Mouse (Mus musculus): ENCODE results near the gene Ier2. TPM values are rescaled to one million over a fixed set of nuclear protein-coding genes. Genes with fewer than 3 reads are reported as not detected.
A peak's percentile ranks its signal among the peaks of the same experiment; 100 is the strongest.

Ier2 gene
- polyA plus RNA-seq, 1 experiment from 2014 or later = 43.8 TPM

DNA sequence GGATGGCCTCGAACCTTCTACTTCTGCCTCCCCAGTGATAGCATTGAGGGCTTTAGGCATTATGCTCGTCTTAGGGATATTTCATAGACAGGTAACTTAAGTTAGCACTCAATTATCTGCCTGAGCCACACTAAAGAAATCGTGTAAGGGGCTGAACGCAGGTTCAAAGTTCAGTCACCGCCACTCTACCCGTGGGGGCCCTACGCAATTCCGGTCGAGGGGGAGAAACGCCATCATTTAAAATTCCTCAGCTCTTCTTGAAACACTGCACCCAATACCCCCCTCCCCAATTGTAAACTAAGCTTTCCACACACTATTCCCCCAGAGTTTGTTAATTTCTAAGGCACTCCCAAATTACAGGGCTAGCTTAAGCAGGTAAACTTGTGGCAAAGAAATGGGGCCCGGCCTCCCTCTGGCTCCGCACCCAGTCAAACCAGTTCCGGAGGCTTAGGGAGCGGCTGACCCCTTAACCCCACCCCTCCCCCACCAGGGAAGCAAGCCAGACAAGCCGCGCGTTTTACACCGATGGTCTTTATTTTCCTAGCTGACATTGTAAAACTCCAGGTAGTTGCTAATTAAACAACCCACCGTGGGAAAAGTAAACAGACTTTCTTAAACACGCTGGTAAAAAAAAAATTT is 1.7 kb downstream of the Ier2 start:
- Histone ChIP-seq H3K27ac (replicated peaks in 1 of 2; ENCODE audit: control insufficient read depth in 1 of 2, insufficient read depth in 1 of 2, low read depth in 2 of 2, low read length in 2 of 2) (peak overlapping the region; percentile 89 to 94), H3K4me1 (ENCODE audit: control insufficient read depth in 2 of 2, insufficient read depth in 2 of 2, low read length in 2 of 2) (peaks cover 23 to 52% of the 10 kb centered on the region in 2 experiments), H3K4me3 (ENCODE audit: control insufficient read depth in 1 of 2, insufficient read depth in 1 of 2, low read depth in 1 of 2, low read length in 2 of 2) (peak overlapping the region; percentile 69 to 83), H3K9ac (ENCODE audit: low read length) (peak overlapping the region; percentile 95), H3K27me3 (ENCODE audit: control insufficient read depth, insufficient read depth, low read length) (no peaks in the 10 kb centered on the region), H3K9me3 (ENCODE audit: control insufficient read depth, low read length) (no peaks in the 10 kb centered on the region), H3K4me2 (ENCODE audit: low read length) (peak overlapping the region; percentile 68), H3K36me3 (ENCODE audit: control insufficient read depth, insufficient read depth, low read length) (no peaks in the 10 kb centered on the region)
- no peak for ATAC-seq (ENCODE audit: insufficient number of reproducible peaks, insufficient read depth, low FRiP score, low read depth)
- WGBS = 1% methylated on average over 20 of the region's 20 CpGs

DNA sequence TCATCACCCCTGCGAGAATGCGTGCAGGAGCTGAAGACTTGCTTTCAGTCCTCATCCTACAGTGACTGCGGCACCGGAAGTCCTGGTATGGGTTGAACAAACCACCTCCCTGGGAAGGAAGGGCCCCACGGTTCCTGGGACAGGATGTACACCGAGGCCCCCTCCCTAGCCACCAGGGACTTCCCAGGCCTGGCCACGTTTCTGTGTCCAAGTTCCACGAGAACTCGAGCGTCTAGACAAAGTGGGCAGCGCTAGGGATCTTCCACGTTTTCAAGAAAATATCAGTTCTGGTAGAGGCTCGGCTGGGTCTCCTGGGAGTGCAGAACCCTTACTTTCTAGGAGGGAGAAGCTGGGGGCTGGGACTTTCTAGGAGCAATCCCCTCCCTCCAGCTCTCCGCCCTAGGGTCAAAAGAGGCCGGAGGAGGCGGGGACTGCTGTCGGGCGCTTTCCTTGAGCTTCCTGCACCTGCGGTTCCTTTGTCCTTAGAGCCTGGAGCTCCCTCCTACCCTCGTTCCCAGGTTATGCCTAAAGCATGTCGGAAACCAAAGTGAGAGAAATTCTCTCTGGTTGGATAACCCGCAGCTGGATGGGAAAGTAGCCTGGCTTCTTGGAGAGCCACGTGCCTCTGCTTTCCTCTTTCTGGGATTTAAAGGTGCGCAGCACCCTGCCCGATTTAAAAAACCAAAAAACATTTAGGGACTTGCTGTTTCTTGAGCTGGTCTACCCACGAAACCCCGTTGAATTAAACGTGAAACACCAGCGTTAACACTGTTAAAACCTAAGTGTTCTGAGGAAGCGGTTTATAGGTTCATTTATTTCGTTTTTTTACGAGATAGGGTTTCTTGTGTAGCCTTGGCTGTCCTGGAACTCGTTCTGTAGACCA is 2.5 kb downstream of the Ier2 start:
- whole genome bisulfite sequencing = 3% methylated on average over 33 of the region's 33 CpGs
- Histone ChIP-seq H3K4me3 (ENCODE audit: control insufficient read depth in 1 of 2, insufficient read depth in 1 of 2, low read depth in 1 of 2, low read length in 2 of 2) (peak overlapping the region; percentile 69 to 83), H3K4me2 (ENCODE audit: low read length) (peak overlapping the region; percentile 68), H3K4me1 (ENCODE audit: control insufficient read depth in 2 of 2, insufficient read depth in 2 of 2, low read length in 2 of 2) (peaks cover 28 to 54% of the 10 kb centered on the region in 2 experiments), H3K27me3 (ENCODE audit: control insufficient read depth, insufficient read depth, low read length) (no peaks in the 10 kb centered on the region), H3K9me3 (ENCODE audit: control insufficient read depth, low read length) (no peaks in the 10 kb centered on the region), H3K27ac (replicated peaks in 1 of 2; ENCODE audit: control insufficient read depth in 1 of 2, insufficient read depth in 1 of 2, low read depth in 2 of 2, low read length in 2 of 2) (peak overlapping the region; percentile 89 to 94), H3K36me3 (ENCODE audit: control insufficient read depth, insufficient read depth, low read length) (no peaks in the 10 kb centered on the region), H3K9ac (ENCODE audit: low read length) (peak overlapping the region; percentile 95)
- no peak for ATAC-seq (ENCODE audit: insufficient number of reproducible peaks, insufficient read depth, low FRiP score, low read depth)

- Histone ChIP-seq H3K4me1 (ENCODE audit: control insufficient read depth in 2 of 2, insufficient read depth in 2 of 2, low read length in 2 of 2) (peaks cover 31 to 60% of the 10 kb centered on the region in 2 experiments), H3K4me2 (ENCODE audit: low read length) (peak overlapping the region; percentile 68; the same call in 1 of the 2 replicates), H3K27ac (replicated peaks in 1 of 2; ENCODE audit: control insufficient read depth in 1 of 2, insufficient read depth in 1 of 2, low read depth in 2 of 2, low read length in 2 of 2) (peak overlapping the region in 1 of 2 experiments; percentile 94; a peak in 2 of 4 replicates), H3K9ac (ENCODE audit: low read length) (no peak overlapping the region), H3K27me3 (ENCODE audit: control insufficient read depth, insufficient read depth, low read length) (no peaks in the 10 kb centered on the region), H3K36me3 (ENCODE audit: control insufficient read depth, insufficient read depth, low read length) (no peaks in the 10 kb centered on the region), H3K4me3 (ENCODE audit: control insufficient read depth in 1 of 2, insufficient read depth in 1 of 2, low read depth in 1 of 2, low read length in 2 of 2) (no peak overlapping the region), H3K9me3 (ENCODE audit: control insufficient read depth, low read length) (no peaks in the 10 kb centered on the region)
- WGBS = 42% methylated on average over 1 of the region's 1 CpGs
- no peak for ATAC-seq (ENCODE audit: insufficient number of reproducible peaks, insufficient read depth, low FRiP score, low read depth)
Measured at GRCm38 (mm10) chr8:84658951-84659350, 3.7 kb downstream of the Ier2 start.

DNA sequence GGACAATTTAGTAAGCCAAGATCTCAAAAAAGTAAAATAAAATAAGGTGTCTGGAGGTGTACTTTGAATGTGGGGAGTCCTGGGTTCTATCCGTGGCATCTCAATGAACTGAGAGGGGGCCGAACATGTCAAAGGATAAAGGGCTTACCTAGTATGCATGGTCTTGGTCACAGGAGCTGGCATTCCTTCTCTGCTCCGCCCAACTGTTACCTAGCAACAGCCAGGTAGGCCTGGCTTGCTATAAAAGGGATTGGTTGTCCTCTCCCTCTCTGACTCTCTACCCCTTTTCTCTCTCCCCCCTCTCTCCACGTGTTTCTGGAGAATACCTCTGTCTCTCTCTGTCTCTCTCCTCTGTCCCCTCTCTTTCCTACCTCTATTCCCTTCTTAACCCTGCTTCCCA is 5.0 kb downstream of the Ier2 start:
- peak overlapping the region in 1 of 2 experiments; percentile 98; a peak in 2 of 4 replicates for H3K27ac ChIP-seq (replicated peaks in 1 of 2; ENCODE audit: control insufficient read depth in 1 of 2, insufficient read depth in 1 of 2, low read depth in 2 of 2, low read length in 2 of 2)
- no peak for ATAC-seq (ENCODE audit: insufficient number of reproducible peaks, insufficient read depth, low FRiP score, low read depth)
- 62% methylated on average over 4 of the region's 4 CpGs for WGBS
- H3K4me1 ChIP-seq (ENCODE audit: control insufficient read depth in 2 of 2, insufficient read depth in 2 of 2, low read length in 2 of 2) = peaks cover 26 to 53% of the 10 kb centered on the region in 2 experiments
- peak overlapping the region; percentile 86; the same call in 1 of the 2 replicates for H3K4me2 ChIP-seq (ENCODE audit: low read length)
- H3K27me3 ChIP-seq (ENCODE audit: control insufficient read depth, insufficient read depth, low read length) = no peaks in the 10 kb centered on the region
- H3K36me3 ChIP-seq (ENCODE audit: control insufficient read depth, insufficient read depth, low read length) = no peaks in the 10 kb centered on the region
- no peak overlapping the region for H3K4me3 ChIP-seq (ENCODE audit: control insufficient read depth in 1 of 2, insufficient read depth in 1 of 2, low read depth in 1 of 2, low read length in 2 of 2)
- H3K9me3 ChIP-seq (ENCODE audit: control insufficient read depth, low read length) = no peaks in the 10 kb centered on the region
- peak overlapping the region; percentile 83; the same call in 1 of the 2 replicates for H3K9ac ChIP-seq (ENCODE audit: low read length)

DNA sequence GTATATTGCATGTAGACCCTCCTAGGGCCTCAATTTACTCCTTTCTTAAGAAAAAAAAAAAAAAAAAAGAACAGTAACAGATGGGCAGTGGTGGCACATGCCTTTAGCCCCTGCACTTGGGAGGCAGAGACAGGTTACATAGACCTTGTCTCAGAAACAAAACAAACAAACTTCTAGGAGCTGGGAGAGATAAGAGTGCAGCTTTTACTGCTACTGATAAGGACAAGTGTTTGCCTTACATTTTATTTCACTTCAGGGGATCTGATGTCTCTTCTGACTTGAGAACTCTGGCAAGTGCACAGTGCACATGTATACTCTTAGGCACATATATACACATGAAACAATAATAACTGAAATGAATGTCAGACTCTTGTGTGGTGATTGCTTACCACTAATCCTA is 5.4 kb downstream of the Ier2 start:
- Histone ChIP-seq H3K9me3 (ENCODE audit: control insufficient read depth, low read length) (no peaks in the 10 kb centered on the region), H3K27ac (replicated peaks in 1 of 2; ENCODE audit: control insufficient read depth in 1 of 2, insufficient read depth in 1 of 2, low read depth in 2 of 2, low read length in 2 of 2) (peak overlapping the region; percentile 98 to 99), H3K4me2 (ENCODE audit: low read length) (peak overlapping the region; percentile 86), H3K4me3 (ENCODE audit: control insufficient read depth in 1 of 2, insufficient read depth in 1 of 2, low read depth in 1 of 2, low read length in 2 of 2) (peak overlapping the region; percentile 46 to 54; a peak in 3 of 4 replicates), H3K9ac (ENCODE audit: low read length) (peak overlapping the region; percentile 83), H3K27me3 (ENCODE audit: control insufficient read depth, insufficient read depth, low read length) (no peaks in the 10 kb centered on the region), H3K4me1 (ENCODE audit: control insufficient read depth in 2 of 2, insufficient read depth in 2 of 2, low read length in 2 of 2) (peaks cover 26 to 53% of the 10 kb centered on the region in 2 experiments), H3K36me3 (ENCODE audit: control insufficient read depth, insufficient read depth, low read length) (no peaks in the 10 kb centered on the region)
- no peak for ATAC-seq (ENCODE audit: insufficient number of reproducible peaks, insufficient read depth, low FRiP score, low read depth)

DNA sequence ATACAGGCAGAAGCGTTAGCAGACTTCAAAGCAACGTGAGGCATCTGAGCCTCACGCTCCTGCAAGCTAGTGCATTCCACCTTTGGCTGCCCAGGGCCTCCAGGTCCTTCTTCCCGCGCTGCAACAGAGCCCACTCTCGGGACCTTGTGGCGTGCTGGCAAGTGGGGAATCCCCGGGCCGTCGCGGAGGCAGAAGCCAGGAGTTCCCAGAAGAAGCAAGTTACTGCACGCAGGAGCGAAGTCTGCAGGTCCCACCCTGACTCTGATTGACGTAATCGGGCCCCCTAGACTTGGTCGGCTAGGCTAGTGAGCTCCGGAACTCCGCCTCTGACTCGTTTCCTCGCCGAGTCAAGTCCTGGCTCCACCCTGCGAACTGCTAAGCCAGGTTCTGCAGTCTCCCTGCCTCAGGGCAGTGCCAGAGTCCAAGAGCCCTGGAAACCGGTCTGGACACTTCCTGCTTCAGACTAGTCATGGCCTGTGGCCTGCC is 6.0 kb downstream of the Ier2 start:
- Histone ChIP-seq H3K4me3 (ENCODE audit: control insufficient read depth in 1 of 2, insufficient read depth in 1 of 2, low read depth in 1 of 2, low read length in 2 of 2) (peak overlapping the region; percentile 46 to 54), H3K9me3 (ENCODE audit: control insufficient read depth, low read length) (no peaks in the 10 kb centered on the region), H3K4me1 (ENCODE audit: control insufficient read depth in 2 of 2, insufficient read depth in 2 of 2, low read length in 2 of 2) (peaks cover 26 to 53% of the 10 kb centered on the region in 2 experiments), H3K4me2 (ENCODE audit: low read length) (peak overlapping the region; percentile 86), H3K27ac (replicated peaks in 1 of 2; ENCODE audit: control insufficient read depth in 1 of 2, insufficient read depth in 1 of 2, low read depth in 2 of 2, low read length in 2 of 2) (peak overlapping the region; percentile 98 to 99), H3K9ac (ENCODE audit: low read length) (peak overlapping the region; percentile 83), H3K36me3 (ENCODE audit: control insufficient read depth, insufficient read depth, low read length) (no peaks in the 10 kb centered on the region), H3K27me3 (ENCODE audit: control insufficient read depth, insufficient read depth, low read length) (no peaks in the 10 kb centered on the region)
- ATAC-seq (ENCODE audit: insufficient number of reproducible peaks, insufficient read depth, low FRiP score, low read depth) = peak; percentile 71
- WGBS = 1% methylated on average over 23 of the region's 23 CpGs

GRCm38 (mm10) chr8:84656191-84656525 is 6.5 kb downstream of the Ier2 start:
- Histone ChIP-seq H3K27ac (replicated peaks in 1 of 2; ENCODE audit: control insufficient read depth in 1 of 2, insufficient read depth in 1 of 2, low read depth in 2 of 2, low read length in 2 of 2) (peak overlapping the region; percentile 98 to 99), H3K4me1 (ENCODE audit: control insufficient read depth in 2 of 2, insufficient read depth in 2 of 2, low read length in 2 of 2) (peaks cover 26 to 53% of the 10 kb centered on the region in 2 experiments), H3K36me3 (ENCODE audit: control insufficient read depth, insufficient read depth, low read length) (no peaks in the 10 kb centered on the region), H3K4me3 (ENCODE audit: control insufficient read depth in 1 of 2, insufficient read depth in 1 of 2, low read depth in 1 of 2, low read length in 2 of 2) (peak overlapping the region; percentile 46 to 54), H3K4me2 (ENCODE audit: low read length) (peak overlapping the region; percentile 86), H3K9ac (ENCODE audit: low read length) (peak overlapping the region; percentile 83), H3K9me3 (ENCODE audit: control insufficient read depth, low read length) (no peaks in the 10 kb centered on the region), H3K27me3 (ENCODE audit: control insufficient read depth, insufficient read depth, low read length) (no peaks in the 10 kb centered on the region)
- ATAC-seq (ENCODE audit: insufficient number of reproducible peaks, insufficient read depth, low FRiP score, low read depth) = no peak
- WGBS = 4% methylated on average over 10 of the region's 10 CpGs

All from heart, embryonic 14.5 days (tissue).